Mouse (Mus musculus) regulatory T cell (primary cell): ENCODE data around the gene Pitpnb.

Experiments
- in situ Hi-C: fragments of 300-600 bp; cut with MboI, MseI; formaldehyde crosslinking; loops from one replicate; pipeline ENCODE4 v1.15.1; 2025; ENCODE audit warnings: high pct_unique_total_duplicates

Pitpnb gene

DNA sequence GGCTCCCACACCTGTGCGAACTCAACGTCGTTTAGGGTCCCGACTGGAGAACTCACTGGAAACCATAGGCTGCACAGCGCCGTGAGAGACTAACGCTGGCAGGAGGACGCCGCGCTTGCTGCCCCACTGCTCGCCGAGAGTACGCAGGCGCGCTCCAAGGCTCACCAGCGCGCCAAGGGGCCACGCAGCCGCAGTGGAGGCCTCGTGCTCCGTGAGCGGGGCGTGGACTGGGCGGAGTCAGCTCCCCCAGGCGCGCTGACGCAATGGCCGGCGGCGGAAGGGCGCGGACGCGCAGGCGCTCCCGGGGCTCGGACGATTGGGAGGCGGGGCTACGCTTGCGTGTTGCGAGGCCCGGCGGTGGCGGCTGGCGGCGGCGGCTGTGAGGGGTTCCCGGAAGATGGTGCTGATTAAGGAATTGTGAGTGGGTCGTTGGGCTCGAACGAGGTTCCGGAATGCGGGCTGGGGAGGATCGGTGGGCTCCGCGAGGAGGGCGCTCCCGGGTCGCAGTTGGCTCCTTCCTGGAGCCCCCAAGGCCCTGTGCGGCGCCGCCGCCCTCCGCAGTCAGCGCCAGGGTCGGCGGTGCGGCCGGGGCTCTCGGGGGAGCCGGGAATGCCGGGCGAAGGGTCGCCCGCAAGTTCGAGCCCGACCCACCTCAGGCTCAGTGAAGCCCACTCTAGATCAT lies at the start of gene Pitpnb:
Gene Pitpnb, plus strand, starts transcription at position 347 of the 682 bp plus-strand sequence.
- in situ Hi-C loops = no loop called here

DNA sequence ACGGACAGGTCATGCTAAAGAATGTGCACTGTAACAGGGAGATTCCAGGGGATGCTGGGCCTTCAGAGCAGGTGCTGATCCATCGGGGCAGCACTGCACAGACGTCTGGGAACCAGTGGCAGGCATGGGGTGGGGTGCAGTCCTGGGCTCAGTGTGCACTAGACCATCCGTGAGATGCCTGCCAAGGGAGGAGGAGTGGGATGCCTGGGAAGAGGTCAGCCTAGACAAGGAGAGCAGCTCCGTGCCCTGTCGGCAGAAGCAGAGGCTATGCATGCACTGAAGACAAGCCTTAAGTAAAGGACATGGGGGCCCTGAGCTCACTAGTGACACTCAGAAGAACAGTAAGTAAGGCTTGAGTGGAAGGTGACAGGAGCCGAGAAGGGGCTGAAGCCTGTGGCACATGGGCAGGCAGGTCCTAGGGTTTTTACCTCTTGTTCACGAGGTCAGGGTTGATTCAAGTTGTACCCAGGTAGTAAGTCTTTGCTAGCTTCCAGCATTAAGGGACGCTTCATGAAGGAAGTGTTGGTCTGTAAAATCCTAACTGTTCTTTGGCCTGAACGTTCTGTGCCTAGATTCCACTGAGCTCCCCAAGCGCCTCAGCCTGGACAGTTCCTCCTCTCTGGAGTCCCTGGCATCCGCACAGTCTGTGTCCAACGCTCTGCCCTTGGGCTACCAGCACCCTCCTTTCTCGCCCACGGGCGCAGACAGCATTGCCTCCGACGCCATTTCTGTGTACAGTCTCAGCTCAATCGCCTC lies 46.0 kb upstream of the Pitpnb start:
- in situ Hi-C loops = no loop called here

DNA sequence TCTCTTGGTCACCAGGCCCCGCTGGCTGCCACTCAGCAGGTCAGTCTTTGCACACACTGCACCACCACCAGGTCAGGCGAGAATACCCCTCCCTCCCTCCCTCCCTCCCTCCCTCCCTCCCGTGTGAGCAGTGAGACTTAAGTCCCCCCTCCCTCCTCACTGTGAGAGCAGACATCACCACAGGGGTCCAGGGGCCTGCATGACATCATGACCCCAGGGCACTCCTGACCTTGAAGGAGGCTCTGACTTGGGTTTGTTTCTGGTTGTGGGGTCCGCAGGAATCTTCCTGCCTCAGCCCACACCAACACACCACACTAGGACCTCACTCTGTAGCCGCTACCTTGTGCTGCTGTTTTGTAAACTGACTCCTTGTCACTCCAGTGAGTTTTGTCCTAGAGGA lies 43.0 kb upstream of the Pitpnb start:
- in situ Hi-C loops = no loop called here

DNA sequence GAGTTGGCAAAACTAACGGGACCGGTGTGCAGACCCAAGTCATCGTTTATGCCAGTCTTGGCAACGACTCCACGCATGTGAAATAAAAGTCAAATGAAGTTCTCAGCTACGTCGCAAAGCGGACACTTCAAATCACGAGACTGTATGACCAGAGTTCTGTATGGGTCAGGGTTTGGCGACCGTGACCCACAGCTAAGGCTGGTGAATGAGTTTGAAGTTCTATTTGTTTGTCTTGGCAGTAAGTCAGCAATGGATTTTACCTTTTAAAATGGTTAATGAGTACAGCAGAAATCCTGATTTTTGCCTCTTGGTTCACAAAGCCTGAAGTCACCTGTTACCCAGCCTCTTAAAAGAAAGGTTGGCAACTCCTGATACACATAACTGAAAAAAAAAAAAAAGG lies 42.1 kb upstream of the Pitpnb start:
- in situ Hi-C loops = no loop called here

DNA sequence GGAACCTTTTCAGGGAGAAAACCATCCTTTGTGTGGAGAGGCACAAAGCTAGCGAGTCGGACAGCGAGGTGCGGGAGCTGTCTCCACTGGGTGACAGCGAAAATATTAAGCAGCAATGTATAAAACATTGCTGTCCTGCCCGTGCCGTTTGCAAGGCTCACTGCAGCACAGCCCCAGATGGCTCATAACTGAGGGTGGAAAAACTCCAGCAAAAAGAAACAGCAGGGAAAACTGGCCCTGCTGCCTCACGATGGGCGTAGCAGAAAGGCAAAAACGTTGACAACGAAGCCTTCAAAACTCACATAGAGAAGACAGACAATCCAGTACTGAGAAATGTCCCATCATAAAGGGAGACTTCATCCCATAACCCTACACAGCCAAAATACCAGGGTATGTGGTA lies 40.5 kb upstream of the Pitpnb start:
- in situ Hi-C loops = no loop called here

DNA sequence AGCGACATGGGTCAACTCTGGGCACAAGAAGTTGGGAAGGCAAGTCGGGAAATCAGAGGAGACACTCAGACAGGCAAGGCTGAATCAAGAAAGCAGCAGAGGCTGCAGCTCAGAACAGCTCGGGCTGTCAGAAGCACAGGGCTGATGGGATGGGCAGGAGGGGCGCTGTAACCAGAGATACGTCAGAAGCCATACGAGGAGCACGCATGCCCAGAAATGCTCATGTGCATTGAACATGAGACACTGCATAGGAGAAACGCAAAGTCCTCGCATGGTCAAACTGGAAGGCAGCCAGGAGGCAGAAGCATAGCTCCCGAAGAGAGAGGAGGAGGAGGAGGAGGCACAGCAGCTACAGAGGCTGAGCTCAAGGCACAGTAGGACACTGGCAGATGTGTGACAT lies 38.9 kb upstream of the Pitpnb start:
- in situ Hi-C loops = no loop called here

DNA sequence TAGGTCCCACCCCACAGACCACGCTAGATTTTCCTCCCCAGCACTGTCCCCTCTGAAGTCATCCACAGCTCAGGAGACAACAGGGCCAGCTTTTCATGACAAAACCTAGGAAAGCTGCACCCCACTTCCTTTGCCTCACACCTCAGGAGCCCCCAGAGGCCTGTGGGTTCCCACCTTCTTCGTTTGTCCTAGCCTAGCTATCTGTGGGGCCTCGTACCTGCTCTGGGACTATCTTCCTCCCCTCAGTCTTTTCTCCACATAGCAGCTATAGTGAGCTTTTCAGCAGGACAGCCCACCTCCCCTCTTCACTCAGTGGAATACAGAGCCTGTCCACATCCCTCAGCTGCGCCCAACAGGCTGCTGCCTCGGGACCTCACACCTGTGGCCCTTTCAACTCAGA lies 32.8 kb upstream of the Pitpnb start:
- in situ Hi-C loops = no loop called here

DNA sequence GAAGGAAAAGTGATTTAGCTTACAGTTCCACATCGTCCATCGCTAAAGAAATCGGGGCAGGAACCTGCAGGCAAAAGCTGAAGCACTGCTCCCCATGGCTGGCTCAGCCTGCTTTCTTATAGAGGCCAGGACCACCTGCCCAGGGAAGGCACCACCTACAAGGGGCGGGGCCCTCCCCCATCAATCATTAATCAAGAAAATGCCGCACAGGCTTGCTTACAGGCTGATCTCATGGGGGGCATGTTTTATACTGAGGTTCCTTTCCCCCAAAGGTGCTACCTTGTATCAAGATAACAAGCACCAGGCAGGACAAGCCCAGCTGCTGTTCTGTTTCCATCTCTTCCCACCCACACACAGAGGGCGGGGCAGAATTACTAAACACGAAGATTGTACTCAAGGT lies 31.9 kb upstream of the Pitpnb start:
- in situ Hi-C loops = no loop called here

DNA sequence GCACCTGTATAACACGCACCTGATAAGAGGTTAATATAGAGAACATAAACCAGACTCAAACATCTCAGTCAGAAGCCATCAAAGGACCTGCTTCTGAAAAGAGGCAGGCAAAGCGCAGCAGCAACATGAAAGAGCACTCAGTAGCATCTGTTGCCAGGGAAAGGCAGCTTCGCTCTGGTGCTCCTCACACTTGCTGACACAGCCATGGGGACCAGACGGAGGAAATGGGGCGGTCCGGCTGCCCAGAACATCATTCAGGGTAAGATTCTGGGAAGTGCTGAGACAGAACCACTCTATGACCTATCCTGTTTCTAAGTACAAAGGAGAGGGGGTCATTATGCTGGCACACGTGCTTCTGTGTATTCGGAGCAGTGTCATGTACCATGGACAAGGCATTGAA lies 29.8 kb upstream of the Pitpnb start:
- in situ Hi-C loops = no loop called here

DNA sequence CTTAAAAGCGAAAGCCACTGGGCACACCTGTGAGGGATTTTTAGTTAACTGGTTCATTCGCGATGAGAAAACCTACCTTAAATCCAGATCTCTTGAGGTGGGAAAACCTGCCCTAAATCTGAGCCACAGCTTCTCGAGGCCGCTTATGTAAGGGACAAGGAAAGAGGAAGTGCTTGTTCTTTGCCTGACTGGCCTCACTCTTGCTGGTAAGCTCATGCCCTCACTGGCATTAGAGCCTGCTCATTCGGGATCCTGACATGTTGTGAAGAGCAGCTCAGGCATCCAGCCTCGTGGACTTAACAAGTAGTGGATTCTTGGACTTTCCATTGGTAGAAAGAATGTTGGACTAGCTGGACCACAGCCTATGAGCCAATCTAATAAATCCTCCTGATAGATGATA lies 28.8 kb upstream of the Pitpnb start:
- in situ Hi-C loops = no loop called here

DNA sequence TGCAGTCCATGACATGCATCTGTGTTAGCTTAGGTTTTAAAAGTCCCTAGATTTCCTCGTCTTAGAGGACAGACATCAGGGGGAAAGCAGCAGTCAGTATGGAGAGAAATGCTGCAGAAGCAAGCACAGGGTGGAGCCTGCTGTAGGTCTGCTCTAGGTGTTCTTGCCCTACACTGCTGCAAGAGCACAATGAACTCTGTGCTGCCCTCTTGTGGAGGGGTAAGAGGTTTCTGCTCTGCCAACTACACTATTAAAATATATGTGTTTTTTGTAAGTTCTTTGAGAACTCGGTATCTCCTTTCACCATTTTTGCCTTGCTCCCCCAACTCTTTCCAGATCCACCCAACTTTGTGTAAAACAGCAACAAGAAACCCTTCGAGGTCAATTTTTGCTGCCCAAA lies 25.8 kb upstream of the Pitpnb start:
- in situ Hi-C loops = no loop called here

DNA sequence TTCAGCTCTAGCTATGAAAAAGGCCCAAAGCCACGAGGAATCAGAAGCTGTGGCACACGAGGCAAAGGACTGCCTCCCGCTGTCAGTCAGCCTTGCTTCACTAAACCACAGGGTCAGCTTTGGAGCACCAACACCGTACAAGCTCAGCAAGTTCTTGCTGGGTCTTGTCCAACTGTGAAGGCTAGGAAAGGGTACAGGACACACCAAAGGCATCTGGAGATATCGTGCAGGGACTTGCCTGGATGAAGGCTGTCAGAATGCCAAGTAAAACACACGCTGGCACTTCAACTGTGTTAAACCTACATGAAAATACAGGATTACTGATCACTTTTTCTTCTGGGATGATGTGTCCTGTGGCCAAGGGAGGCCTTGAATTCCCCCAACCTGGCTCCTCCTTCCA lies 20.4 kb upstream of the Pitpnb start:
- in situ Hi-C loops = loop anchor here (10.0 kb wide), 1 partner anchor 1815 kb away; no protein-coding TSS in a partner anchor

DNA sequence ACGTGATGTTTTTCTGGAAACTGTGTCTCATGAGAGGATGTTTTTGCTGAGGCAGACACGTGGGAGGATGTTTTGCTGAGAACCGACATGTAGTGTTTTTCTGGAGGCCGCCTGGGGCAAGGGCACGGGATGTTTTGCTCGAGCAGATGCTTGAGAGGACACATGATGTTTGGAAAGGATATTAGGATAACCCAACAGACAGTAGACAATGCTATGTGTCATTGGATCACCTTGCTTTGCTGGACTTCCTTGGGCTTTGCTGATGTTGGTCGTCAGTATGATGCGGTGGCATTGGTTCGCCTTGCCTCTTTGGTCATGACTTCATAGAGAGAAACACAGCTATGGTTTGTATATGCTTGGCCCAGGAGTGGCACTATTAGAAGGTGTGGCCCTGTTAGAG lies 16.7 kb upstream of the Pitpnb start:
- in situ Hi-C loops = loop anchor here (10.0 kb wide), 1 partner anchor 1811 kb away; no protein-coding TSS in a partner anchor

DNA sequence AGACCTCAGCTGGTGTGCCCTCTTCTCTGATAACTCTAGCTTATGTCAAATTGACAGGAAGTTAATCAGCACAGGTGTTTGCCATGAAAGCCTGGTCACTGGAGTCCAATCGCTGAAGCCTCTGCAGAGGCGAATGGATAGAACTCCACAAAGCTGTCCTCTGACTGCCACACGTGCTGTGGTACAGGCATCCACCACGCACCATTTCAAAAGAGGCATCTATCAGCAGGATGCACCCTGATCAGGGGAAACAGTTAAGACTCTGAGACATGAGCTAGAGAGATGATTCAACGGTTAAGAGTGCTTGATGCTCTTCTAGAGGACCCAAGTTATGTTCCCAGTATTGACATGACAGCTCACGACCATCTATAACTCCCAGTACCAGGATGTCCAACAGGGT lies 15.5 kb upstream of the Pitpnb start:
- in situ Hi-C loops = loop anchor here (10.0 kb wide), 1 partner anchor 1810 kb away; no protein-coding TSS in a partner anchor

DNA sequence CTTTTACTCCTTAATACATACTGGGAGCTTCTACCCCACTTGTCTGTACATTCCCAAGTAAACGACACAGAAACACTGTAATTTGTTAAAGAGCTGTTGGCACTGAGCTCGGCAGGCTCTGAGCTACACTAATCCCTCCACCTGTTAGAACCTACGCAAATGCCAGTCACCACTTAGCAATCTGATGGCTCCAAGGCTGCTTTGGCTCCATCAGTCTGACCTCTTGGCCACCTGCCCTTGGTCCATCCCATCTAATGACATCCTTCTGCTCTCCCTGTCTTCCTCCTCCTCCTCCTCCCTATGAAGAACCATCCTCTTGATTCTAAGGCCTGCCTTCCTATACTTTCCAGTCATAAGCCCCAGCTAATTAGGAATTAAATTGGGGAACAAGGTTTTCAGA lies 13.0 kb upstream of the Pitpnb start:
- in situ Hi-C loops = loop anchor here (10.0 kb wide), 1 partner anchor 1807 kb away; no protein-coding TSS in a partner anchor

DNA sequence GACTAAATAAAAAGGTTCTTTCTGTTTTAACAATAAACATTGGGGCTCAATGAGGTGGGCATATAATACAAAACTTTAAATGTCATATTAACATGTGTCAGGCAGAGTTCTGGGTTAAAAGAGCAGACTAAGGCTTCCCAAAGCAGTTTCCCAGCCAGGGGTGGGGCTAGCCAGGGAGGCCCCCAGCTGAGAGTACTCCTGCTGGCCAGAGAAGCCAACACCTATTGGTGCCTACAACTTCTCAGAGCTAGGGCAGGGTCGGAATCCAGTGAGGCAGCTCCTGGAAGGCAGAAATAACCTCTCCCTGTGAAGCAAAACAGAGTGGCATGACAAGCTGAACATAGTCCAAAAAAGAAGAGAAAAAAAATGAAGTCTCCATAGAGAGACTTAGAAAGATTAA lies 11.6 kb upstream of the Pitpnb start:
- in situ Hi-C loops = loop anchor here (10.0 kb wide), 1 partner anchor 1806 kb away; no protein-coding TSS in a partner anchor

DNA sequence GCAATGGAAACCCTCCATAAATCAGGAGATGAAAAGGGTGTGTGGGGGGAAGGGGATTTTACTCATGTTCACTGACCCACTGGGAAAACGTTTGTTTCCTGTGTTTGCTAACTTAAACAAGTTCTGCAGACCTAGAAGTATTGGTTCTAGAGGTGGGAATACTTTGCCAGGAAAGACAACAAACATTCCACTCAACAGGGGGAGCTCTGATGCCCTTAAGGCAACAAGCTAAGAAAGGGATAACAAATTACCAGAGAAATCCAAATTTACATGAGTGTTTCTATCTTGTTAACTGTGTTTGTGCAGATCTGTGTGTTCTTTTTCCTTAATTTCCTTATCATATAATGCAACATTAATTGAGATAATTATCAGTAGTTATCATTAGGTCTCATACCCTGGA lies 4.8 kb upstream of the Pitpnb start:
- in situ Hi-C loops = no loop called here

DNA sequence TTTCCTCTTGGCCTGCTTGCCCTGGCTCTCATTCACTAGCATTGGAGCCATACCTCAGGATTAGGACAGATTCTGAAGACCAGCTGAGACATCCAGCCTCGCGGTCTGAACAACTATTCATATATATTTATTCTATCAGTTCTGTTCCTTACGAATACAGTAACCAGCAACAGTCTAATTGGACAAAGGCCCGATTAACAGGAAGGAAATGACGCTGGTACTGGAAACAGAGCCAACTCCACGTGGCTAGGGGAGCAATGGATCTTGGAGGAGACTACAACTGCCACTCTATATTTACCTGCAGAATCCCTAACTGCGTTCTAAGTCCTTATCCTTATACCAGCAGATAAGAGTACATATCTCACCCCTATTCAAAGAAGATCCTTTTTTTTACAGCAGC lies 3.1 kb upstream of the Pitpnb start:
- in situ Hi-C loops = no loop called here

DNA sequence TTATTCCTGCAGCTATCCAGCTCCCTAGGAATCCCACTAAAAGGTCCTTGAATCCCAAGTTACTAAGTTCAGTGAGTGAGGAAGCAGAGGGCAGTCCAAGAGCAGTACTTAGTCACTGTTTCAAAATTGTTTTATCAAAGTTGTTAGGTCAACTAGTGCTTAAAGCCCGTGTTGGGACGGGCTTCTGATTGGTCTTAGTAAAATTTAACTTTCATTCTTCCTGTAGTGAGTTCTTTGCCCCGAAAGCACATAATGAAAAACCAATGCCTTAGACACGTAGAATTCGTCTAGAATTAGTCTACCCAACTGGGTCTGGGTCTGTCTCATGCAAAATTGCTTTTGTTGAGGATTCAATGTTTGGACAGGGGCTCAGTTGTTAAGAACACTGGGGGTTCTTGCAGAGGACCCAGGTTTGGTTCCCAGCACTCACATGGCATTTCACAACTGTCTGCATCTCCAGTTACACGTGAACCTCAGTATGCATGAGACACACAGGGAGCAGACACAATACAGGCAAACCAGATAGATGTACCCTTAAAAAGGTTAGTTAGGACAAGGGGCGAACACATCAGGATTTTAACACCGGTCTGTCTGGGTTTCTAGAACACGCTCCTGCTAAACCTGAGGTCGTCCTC lies 664 bp upstream of the Pitpnb start:
- in situ Hi-C loops = no loop called here

DNA sequence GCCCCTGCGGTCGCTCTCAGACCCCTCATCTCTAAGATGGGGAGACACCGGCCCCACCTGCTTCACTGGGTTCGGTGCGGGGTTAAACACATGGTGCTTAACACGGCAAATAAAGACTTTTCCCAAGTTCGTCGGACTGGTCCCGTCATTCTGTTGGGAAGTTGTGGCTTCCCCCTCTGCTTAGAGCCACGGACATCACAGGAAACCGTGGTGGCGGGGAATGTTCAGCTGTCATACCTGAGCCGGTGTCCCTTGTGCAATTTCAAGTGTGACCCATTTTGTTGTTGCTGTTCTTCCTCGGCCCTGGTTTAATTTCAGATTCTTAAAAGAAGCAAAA lies 504 bp downstream of the Pitpnb start:
- in situ Hi-C loops = no loop called here

DNA sequence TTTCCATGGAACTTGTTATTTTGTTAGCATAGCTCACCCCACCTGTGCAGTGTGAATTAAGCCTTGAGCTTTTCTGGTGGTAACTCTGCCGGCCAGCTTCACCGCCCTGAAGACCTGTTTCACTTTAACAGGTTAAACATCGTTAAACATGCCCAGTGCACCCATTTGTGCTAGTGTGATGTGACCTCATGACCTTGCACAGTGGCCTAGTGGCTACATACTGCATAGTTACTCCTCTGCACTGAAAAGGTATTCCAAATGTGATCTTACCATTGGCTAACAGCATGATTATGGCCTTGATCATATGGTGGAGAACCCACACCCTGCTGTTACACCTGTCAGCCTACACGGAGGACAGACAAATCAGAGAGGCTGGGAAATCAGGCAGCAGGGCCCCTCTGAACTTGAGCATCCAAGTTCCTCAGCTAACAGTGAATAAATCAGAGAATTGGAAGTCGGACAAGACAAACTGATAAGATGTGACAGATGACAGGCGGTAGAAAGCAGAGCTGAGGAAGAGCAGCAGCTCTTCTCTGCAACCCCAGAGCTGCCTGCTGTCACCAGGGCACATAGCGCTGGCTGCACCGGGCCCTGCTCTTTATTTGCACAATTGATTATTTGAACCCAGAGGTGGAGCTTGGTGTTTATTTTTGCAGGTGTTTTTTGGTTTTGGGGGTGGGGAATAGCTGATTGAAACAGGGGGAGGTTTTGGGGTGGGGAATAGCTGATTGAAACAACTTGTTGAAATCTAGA lies 5.6 kb downstream of the Pitpnb start:
- in situ Hi-C loops = no loop called here

DNA sequence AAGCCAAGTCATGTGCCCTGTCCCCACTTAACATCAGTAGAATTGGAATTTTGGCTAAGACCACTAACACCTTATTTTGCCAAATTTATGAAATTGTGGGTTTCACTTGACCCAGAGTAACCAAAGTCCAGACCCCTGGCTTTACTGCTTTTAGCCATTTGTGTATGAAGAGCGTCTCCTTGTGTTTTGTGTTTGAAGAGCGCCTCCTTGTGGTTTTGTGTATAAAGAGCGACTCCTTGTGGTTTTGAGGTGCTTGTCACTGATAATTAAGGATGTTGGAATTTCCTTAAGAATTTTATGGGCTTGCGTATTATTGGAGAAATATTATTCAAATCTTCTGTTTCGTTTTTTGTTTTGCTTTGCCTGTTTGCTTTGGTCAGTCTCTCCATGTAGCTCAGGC lies 11.0 kb downstream of the Pitpnb start:
- in situ Hi-C loops = no loop called here
